Mouse (Mus musculus) thymus, adult 2 months (tissue): ENCODE measurements around the gene Plau.

Experiments used
- CTCF ChIP-seq: fragments of 200-500 bp; IDR thresholded peaks from 2 replicates; pipeline ENCODE4 v1.5.1; 2012; ENCODE audit warnings: mild to moderate bottlenecking, control low read depth, low read length, moderate library complexity, borderline replicate concordance; ENCODE audit not compliant: control insufficient read depth, poor library complexity, insufficient read depth; ENCODE audit errors: extremely low read depth
- POLR2A ChIP-seq: fragments of 200-500 bp; IDR thresholded peaks from 2 replicates; pipeline ENCODE4 v1.6.1; 2012; ENCODE audit warnings: mild to moderate bottlenecking, low read length, control low read depth, moderate library complexity; ENCODE audit not compliant: control insufficient read depth, poor library complexity, insufficient read depth; ENCODE audit errors: extremely low read depth

GRCm38 (mm10) chr14:20833525-20833924 lies 2.9 kb upstream of the Plau start:
- TF ChIP-seq CTCF (no peak), POLR2A (no peak)
